Mouse (Mus musculus) regulatory T cell (primary cell): ENCODE measurements around the gene Slc32a1.

Source experiments
- in situ Hi-C: fragments of 300-600 bp; cut with MboI, MseI; formaldehyde crosslinking; loops from one replicate; pipeline ENCODE4 v1.15.1; 2025; ENCODE audit warnings: high pct_unique_total_duplicates

Gene Slc32a1

DNA sequence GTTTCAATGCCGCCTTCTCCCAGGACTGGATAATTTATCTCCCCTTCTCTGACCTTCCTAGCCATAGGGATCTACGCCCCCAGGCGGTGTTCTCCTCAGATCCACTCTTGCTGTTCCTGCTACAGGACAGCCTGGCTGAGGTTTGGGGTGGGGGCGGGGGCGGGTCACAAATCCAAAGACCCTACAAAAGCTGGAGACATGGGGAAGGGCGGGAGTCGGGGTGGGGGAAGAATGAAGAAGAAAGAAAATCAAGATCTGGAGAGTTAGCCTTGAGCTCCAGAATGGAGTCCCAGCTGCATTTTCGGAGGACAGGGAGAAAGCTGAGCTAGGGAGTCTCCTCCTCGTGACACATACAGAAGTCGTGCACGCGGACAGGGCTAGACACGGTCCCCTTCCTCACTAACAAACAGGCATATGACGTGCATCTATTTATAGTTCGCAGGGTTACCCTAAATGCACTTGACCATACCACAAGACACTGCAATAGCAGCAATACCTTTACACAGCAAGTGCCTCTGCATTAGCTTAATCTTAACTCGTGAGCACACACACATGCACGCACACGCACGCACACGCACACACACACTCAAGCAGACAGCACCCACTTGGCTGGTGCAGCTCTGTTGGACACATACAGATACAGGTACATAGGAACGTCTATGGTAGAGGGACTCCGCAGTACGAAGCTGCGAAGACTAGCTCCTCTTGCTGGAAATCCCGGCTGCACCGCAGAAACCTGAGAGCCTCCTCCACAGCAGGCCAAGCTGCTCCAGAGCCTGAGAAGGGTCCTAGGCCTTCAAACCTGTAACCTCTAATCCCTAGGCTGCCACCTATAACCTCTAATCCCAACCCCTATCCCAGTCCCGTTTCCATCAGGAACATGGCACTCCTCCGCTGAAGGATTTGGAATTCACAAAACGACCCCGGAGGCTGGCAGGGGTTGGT is 1.4 kb downstream of the Slc32a1 start:
- in situ Hi-C loops: no loop called here

DNA sequence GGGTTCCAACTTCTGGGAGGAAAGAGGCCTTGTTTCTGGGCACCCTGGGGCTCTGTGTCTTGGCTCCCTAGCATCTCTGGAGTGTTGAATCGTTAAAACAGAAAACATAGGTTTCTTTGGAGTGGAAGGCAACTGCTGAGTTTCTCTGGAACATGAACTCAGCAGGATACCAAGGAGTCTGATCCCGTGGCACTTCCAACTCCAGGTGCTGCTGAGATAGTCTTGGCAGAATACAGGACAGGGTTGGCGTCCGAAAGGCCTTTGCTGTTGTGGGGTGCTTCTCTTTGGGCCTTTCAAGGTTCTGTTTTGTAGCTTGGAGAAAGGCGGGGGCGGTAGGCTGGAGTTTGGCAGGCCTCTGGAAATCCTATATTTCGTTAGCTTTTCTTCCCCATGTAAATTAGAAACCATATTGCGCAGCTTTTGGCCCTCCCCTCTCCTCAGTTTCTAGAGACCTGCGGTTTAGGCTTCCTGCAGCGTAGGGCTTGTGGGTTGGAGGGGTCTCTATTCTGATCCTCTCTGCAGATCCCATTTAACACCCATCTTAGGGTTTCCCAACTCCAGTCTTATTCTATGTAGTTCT is 2.2 kb downstream of the Slc32a1 start:
- in situ Hi-C loops: no loop called here

DNA sequence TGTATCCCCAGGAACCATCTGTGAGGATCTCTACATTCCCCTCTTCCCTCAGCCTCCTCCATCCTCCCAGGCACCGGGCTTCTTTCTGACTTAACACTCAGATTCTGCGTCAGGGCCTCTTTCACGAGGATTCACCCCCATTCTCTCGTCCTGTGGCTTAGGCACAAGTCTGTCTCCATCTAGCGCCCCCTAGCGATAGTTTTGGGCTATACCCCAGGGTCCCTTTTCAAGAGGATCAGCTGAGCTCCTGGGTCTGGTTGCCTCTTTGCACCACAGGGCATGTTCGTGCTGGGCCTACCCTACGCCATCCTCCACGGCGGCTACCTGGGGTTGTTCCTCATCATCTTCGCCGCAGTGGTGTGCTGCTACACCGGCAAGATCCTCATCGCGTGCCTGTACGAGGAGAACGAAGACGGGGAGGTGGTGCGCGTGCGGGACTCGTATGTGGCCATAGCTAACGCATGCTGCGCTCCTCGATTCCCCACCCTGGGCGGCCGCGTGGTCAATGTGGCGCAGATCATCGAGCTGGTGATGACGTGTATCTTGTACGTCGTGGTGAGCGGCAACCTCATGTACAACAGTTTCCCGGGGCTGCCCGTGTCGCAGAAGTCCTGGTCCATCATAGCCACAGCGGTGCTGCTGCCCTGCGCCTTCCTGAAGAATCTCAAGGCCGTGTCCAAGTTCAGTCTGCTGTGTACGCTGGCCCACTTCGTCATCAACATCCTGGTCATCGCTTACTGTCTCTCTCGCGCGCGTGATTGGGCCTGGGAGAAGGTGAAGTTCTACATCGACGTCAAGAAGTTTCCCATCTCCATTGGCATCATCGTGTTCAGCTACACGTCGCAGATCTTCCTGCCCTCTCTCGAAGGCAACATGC is 3.2 kb downstream of the Slc32a1 start:
- in situ Hi-C loops: no loop called here

DNA sequence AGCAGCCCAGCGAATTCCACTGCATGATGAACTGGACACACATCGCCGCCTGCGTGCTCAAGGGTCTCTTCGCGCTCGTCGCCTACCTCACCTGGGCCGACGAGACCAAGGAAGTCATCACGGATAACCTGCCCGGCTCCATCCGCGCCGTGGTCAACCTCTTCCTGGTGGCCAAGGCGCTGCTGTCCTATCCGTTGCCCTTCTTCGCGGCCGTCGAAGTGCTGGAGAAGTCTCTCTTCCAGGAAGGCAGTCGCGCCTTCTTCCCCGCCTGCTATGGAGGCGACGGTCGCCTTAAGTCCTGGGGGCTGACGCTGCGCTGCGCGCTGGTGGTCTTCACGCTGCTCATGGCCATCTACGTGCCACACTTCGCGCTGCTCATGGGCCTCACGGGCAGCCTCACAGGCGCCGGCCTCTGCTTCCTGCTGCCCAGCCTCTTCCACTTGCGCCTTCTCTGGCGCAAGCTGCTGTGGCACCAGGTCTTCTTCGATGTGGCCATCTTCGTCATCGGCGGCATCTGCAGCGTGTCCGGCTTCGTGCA is 3.9 kb downstream of the Slc32a1 start:
- in situ Hi-C loops: no loop called here

DNA sequence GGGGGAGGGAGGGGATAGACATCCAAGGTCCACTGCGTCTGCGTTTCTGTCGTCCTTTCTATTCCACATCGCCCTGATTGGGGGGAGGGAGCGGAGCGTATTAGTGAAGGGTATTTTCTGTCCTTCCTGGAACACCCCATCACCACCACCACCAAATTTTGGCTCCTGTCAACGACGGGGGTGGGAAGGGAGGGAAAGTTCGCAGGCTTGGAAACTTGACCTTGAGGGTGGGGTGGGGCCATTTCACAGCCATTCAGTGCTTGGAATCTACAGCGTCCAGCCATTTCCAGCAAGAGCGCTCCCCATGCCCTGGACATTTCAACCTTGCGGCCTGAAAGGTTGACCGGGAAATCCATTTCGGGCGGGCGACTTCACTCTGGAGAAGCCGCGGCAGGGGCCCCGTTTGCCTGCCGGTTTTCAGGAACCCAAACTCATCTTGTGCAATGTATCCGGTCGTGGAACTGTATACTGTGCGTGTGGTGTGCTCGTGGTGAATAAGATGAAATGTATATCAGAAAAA is 4.7 kb downstream of the Slc32a1 start:
- in situ Hi-C loops: no loop called here

DNA sequence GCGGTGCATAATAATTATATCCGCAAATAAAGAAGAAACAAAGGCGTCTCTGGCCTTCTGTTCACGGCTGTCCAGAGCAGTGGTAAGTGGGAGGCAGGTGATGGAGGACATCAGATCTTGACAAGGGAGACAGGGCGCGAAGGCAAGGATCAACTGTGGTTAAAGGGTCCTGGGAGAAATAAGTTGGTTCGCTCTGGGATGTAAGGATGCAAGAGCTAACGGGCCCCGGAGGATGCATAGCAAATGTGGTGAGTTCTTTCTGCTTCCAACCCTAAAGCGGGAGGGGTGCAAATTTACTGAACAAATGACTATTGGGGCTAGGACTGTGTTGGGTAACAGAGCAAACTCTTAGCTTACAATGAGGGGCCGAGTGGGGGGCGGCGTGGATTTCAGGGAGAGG is 5.1 kb downstream of the Slc32a1 start:
- in situ Hi-C loops: no loop called here

DNA sequence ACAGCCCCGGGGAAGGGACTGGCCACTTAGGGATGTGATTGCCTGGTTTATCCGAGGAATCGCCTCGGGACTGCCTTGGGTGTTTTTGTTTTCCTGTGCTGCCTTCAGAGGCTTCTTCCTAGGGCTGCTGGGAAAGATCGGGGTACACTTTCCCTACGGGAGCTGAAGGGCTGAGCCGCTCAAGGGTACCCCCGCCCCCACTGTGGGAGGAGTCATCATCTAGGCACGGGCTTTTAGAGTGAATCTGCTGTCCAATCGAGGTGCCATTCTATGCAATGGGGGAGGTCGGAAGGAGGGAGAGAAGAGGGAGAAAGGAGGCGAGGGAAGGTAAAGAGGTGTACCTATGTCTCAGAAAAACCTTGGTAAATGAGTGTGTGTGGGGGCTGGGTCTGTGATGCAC is 5.7 kb downstream of the Slc32a1 start:
- in situ Hi-C loops: no loop called here

DNA sequence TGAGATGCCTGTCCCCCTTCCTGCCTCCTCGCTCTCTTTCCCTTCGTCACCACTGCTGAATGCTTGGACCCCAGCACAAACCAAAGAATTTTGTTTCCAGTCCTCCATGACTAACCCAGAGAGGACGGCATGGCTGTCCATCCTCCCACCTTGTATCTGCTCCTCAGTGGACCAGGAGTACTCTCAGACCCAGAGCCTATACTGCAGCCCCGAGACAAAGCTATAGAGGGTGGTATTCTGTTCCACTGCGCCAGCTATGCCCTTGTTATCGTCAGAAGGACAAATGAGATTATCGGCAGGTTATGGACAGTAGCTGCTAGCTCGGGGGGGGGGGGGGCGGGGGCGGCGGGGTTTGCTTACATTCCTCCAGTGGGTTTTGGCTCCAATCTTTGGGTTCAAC is 6.2 kb downstream of the Slc32a1 start:
- in situ Hi-C loops: no loop called here

DNA sequence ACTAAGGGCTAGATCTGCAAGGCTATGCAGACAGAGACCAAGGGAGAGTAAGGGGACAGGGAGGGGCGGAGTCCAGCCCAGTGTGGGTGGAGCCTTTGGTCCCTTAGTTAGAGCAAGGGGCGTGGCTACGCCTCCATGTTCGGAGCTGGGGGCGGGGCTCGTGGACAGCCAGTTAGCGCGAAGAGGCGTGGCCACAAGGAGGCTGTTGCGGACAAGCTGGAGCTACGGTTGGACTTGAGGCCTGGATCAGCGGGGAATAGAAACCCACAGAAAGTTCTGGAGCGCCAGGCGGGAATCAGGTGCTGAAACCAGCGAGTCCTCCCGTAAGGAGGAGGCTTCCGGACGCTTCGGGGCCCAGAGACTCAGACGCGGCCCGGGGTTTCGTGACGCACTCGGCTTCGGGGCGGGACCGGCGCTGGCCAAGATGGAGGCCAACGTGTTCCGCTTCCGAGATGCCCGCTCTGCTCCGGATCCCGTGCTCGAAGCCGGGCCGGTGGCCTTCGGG is 14.2 kb downstream of the Slc32a1 start, which contains the start of gene Actr5:
Gene Actr5 (plus strand): TSS at position 171 of the 505 bp plus-strand sequence.
- in situ Hi-C loops: loop anchor here (10.0 kb wide), 1 partner anchor 540 kb away; no protein-coding TSS in a partner anchor

DNA sequence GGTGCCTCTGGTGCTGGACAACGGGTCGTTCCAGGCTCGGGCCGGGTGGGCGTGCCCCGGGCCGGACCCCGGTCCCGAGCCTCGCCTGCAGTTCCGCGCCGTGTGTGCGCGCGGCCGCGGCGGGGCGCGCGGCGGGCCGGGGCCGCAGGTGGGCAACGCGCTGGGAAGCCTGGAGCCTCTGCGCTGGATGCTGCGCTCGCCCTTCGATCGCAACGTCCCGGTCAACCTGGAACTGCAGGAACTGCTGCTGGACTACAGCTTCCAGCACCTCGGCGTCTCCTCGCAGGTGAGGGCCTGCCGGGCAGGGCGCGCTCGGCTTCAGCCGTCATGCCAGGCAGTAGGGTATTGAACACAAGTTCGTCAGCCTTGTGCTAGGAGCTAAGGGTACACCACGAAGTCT is 14.7 kb downstream of the Slc32a1 start:
- in situ Hi-C loops: loop anchor here (10.0 kb wide), 1 partner anchor 540 kb away; no protein-coding TSS in a partner anchor

DNA sequence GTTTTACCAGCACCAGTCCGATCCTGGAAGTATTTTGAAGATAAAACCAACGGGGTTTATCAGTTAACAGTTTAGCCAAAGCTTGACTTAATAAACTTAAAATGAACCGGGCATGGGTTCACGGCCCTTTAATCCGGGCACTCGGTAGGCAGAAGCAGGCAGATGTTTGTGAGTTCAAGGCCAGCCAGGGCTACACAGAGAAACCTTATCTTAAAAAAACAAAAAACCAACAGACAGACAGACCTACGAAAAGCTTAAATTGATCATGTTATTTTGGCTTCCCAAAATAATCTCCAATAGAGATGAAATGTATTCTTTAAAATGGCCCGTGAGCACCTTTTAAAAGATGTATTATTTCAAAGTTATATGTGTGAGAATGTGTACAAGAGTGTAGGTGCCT is 15.1 kb downstream of the Slc32a1 start:
- in situ Hi-C loops: loop anchor here (10.0 kb wide), 1 partner anchor 539 kb away; no protein-coding TSS in a partner anchor

DNA sequence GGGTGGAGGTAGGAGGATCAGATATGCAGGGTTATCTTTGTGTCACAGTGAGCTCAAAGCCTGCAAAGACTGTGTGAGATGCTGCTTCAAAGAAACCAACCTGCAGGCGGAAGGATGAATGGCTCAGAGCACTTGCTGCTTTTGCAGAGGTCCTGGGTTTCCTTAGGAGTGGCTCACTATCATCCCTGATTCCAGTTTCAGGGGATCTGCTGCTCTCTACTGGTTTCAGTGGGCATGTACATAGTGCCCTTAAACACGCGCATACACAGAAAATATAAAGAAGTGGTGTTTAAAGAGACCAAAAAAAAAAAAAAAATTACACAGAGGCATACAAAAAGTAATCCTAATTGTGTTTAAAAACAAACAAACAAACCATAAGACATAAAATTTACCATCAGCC is 18.3 kb downstream of the Slc32a1 start:
- in situ Hi-C loops: loop anchor here (10.0 kb wide), 1 partner anchor 536 kb away; no protein-coding TSS in a partner anchor

DNA sequence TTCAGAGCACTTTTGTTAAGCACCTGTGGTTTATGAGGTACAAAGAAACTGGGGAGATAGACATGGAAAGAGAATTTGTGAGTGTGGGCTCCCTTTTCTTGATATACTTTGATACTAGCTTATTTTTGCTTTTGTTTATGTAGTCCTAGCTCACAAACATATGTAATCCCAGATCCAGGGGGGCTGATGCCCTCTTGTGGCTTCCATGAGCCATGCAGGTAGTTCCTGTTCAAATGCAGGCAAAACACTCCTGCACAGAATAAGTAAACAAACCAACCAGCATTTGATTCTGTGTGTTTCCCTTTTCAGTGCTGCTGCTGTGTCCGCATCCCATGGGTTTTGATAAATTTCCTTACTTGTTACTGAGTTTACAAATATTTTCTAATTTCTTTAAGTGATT is 18.8 kb downstream of the Slc32a1 start:
- in situ Hi-C loops: loop anchor here (10.0 kb wide), 1 partner anchor 535 kb away; no protein-coding TSS in a partner anchor

DNA sequence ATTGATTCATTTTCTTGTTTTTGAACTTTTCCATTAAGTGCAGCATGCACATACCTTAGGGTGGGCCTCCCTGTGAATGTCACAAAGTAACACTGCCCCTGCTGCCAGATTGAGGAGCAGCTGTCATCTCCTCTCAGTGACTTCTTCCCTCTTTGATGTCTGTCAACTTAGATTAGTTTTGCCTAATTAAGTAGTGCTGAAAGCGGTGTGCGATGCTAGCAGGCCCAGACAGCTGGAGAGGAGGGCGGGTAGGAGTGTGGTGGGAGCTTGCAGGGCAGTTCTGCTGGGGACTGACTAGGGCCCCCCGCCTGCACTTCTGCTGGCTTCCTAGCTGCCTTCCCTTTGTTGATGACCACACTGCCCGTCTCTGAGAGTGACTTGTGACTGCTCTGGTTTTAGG is 21.3 kb downstream of the Slc32a1 start:
- in situ Hi-C loops: no loop called here

DNA sequence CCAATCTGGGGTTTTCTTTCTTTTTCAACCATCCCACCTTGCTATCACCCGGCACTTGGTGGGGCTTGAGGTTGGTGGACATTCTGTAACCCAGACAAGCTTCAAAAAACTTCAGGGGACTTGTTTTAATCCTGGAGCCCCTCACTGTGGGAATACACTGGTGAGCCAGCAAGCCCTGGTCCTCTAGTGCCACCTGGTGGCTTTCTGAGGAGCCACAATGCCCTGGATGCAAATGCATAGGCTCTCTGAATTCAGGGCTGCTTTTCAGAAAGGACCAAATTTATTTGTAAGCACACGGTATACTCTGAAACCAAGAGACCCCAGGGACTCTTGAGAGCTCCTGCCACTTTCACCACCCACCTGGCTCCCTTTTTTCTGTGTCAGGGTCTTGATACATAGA is 31.3 kb downstream of the Slc32a1 start:
- in situ Hi-C loops: no loop called here

DNA sequence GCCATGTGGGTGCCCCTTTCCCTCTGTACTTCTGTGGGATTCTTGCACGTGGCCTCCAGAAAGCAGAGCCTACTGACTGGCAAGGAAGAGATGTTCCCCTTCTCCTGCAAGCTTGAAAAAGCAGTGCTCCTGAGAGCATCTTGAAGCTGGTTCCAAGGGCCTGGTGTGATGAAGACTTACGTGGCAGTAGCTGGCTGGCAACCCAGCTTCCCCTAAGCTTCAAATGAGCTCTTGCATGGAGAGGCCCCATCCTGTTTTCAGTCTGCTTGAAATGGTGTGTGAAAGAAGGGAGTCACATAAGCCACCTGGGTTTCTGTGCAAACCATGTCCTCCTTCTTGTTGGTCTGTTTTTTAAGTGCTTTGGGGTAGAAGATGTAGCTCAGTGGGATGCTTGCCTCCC is 32.0 kb downstream of the Slc32a1 start:
- in situ Hi-C loops: no loop called here

DNA sequence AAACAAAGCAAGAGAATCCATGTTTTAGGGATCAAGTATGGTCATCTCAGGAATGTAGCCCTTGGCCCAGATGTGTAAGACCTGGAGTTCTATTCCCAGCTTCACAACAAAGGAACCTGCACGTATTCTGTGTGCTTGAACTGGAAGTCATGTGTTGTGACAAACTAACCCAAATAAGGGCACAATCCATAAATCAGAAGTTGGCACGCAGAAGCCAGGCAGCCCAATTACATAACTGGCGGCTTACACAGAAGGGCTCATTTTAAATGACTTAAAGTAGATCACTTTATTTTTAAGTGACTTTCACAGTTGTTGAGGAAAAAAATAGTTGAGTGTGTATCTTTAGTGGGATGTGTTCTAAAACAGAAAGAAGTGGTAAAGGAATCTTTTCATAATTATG is 33.2 kb downstream of the Slc32a1 start:
- in situ Hi-C loops: no loop called here

DNA sequence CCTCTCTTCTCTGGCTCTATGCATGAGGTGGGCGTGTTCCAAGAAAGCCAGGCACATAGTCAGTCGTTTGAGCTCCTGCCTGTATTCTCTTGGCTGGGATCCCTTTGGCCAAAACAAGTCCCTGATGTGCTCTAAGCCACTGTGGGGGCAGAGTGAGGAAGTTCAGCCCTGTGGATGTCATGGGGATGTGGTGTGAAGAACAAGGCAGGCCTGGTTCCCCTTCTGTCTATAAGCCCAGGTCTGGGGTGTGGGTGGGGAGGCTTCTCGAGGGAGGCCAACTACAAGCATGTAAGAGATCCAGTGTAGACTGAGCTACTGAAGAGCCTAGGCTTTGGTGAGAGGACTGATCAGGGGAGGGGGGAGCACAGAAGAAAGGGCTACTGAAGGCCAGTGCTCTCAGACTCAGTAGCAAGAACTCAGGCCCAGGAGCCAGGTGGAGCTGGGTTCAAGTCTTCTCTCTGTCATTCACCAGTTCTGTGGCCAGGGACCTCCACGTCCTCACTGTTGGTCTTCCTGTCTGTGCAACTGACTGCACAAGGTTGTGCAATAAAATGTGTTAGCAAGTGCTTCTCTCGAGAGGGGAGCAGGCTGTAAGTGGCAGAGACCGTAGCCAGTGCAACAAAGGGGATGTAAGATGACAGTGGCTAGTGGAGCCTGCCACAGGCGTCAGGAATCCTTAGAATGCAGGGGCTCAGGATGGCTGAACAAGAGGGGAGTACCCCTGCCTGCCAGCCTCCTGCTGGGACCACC is 40.8 kb downstream of the Slc32a1 start:
- in situ Hi-C loops: no loop called here

DNA sequence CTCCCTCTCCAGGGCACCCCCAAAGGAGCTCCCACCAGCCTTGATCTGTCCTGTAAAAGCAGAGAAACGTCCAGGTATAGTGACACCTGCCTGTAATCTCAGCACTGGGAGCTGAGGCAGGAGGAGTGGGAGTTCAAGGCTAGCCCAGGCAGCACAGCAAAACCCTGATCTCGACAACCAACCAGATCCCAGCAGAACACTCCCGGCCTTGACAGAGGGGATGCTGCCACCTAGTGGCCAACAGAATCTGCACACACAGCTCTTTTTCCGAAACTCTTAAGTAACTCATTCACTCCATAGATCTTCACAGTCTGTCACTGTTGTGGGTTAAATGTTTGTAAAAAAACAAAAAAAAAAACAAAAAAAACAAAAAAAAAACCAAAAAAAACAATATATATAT is 42.4 kb downstream of the Slc32a1 start:
- in situ Hi-C loops: no loop called here

DNA sequence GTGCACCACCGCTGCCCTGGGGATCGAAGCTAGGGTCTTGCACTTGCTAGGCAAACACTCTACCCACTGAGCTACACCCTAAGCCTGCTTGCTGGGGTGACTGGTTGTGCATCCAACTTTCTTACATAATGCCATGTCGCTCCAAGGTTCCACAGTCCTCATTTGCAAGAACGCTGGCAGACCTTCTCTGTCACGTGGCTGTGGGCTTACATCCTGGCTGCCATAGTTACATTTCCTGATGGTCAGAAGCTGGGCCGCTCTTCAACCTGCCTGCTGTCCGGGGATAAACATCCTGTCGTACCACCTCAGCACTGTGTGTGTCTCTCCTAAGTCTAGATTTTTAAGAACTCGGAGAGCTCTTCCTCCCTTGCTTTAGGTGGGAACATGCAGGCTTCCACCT is 44.1 kb downstream of the Slc32a1 start:
- in situ Hi-C loops: no loop called here
